Mouse (Mus musculus) cerebellum, postnatal 25 days (tissue): Measurements from ENCODE around the gene Stn1.

Experiments used
- DNase-seq, 2 experiments: peaks; one replicate each; pipeline ENCODE4 v3.0.0; 2021; ENCODE audit warnings: mixed read lengths in 2 of 2

Stn1 gene

DNA sequence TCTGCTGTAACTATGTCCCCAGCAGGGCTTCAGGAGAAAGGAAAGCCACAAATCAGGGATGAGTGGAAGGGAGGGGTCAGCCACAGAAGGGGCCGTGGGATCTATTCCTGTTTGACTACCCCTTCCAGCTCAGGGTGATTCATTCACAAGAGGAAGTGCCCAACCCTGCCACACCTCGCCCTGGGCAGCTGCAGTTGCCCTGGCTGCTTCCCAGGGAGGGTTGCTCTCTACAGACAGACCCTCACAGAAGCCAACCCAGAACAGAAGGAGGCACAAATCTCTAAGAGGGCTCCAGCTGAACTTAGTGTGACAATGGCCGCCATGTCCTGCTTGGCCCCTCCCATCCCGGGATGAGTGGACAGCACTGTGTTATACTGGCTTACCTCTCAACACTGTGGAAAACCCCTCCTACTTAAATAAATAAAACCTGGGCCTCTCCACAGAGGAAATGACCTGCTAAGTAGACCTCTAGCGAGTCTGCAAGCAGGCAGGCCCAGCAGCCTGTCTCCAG, 28.5 kb downstream of the Stn1 start:
- no peak for DNase-seq

DNA sequence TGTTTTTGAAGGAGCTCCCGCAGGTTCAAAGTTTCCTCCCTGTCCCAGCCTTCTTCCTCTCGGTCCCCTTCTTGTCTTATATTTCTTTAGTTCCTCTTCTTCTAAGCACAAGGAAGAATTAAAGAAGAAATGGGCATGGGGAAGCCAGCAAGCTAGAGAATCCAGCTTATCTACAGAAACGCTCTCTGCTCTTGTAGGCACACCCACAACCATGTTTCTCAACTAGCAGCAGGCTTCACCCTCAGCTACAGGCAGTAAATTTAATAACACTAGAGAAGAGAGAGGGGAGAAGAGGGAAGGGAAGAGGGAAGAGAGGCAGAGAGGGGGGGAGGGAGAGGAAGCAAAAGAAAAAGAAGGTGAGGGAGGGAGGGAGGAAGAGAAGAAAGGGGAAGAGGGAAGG, 29.1 kb downstream of the Stn1 start:
- no peak for DNase-seq

DNA sequence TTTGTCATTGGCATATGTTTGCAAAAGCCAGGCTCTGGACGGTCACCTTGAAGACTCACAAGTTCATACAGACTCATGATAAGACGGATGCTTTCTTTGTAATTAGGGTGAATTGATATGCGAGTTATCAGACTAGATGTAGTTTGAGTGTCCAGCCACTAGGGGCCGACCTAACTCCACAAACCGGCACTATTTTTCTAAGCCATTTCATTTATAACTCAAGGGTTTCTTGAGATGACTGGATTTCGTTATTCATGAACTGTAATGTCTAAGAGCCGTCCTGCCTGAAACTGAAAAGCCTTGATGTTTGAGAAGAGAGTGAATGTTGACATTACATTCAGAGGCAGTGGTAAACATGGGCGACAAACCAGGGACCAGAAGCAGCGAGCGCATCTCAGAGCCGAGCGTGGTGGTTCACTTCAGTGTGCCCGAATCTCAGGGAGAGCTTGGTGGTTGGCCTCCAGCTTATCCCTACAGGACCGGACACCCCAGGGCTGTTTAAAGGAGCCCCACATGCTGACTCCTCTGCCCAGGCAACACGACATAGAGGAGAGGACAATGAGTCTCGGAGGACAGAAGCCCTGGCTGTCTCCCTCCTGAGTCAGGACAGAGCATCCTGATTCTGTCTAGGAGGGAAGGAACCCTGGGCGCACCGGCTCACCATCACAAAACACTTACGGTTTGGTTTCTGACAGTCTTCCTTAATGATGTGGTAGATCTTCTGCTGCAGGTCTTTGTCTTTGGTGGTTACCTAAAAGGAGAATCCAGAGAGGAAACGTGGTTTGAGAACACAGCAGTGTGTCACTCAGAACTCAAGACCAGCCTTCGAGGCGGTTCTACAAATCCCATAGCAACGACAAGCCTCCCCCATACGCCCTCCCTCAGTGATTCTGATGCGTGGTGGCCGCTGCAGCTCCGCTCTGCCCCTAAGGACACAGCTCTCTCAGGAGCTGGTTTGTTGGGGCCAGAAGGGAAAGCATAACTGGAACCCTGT, 29.9 kb downstream of the Stn1 start:
- peak; percentile 68 to 79 for DNase-seq

GRCm38 (mm10) chr19:47503625-47504024, 33.7 kb downstream of the Stn1 start:
- no peak for DNase-seq

- no peak for DNase-seq
Observed at GRCm38 (mm10) chr19:47502563-47502962, 34.7 kb downstream of the Stn1 start.

DNA sequence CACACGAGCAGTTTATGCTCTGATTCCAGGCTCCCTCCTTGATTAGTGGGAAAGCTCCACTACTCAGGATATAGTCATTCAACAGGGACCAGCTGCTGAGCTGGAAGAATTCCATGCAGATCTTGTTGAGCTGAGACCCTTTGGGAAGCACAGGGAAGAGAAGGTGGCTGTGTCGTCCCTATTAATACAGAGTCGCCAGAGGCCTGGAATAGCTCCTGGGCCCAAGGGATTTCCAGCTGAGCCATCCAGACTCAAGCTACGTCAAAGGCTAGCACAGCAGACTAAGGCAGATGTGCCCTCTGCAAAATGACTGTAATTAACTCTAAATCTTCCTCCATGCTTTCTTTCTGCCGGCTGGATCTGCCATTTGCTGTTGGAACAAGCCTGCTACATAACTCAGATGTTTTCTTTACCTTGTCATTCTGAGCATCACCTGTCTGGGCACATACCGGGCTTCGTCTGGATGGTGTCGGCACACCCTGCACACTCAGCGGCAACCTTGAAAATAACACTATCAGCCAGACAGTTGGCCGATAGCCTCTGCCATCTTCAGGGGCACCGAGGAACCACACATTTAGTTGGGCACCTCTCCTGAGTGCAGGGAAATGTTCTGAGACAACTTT, 36.8 kb downstream of the Stn1 start:
- DNase-seq, result no peak

GRCm38 (mm10) chr19:47499841-47500240, 37.5 kb downstream of the Stn1 start:
- DNase-seq, result no peak

DNA sequence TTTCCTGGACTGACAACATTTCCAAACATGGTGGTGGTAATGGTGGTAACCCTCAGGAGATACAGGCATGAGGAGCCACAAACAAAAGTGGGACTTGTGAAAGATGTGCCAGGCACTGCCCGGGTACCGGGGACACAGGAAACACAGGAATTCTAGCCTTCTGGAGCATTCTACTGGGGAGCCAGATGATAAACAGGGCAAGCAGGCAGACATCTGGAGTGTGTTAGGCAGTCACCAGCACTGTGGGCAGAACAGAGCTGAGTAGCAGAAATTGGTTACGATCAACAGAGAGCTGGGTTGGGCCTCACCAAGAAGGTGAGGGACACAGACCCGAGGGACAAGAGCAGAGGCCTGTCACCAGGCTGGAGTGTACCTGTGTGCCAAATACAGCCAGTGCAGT, 38.4 kb downstream of the Stn1 start:
- DNase-seq, result no peak

DNA sequence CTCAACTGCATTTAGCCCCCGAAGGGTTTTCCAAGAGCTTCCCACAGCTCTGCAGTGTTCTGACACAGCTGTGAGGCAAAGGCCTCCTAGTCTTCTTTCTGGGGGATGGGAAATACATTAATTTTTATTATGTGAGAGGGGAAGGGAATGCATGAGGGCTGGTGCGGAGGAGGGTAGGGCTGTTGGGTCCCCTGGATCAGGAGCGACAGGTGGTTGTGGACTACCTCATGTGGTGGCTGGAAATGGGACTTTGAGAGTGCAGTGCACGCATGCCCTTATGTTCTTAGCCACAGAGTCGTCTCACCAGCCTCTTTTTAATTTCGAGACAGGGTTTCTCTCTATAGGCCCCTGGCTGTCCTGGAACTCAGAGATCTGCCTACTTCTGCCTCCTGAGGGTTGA, 39.6 kb downstream of the Stn1 start:
- DNase-seq, result no peak

DNA sequence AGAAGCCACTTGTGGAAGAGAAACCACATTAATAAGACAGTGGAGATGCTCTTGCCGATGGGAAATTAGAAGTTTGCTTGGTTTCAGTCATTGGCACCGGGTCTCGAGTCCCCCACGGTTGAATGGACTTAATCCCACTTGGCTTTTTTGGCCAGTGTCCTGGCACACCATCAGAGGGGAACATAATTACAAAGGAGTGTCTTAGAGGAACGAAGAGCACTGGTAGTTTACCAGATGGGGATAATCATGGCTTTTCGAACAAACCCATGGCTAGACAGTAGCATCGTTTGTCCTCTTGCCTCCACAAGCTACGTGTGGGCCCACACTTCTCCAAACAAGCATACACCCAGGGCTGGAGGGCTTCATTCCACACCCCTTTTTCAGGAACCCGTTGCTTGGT, 40.0 kb downstream of the Stn1 start:
- no peak for DNase-seq

- no peak for DNase-seq
Observed at GRCm38 (mm10) chr19:47493017-47493997, 44.0 kb downstream of the Stn1 start.

GRCm38 (mm10) chr19:47492422-47492821, 44.9 kb downstream of the Stn1 start:
- DNase-seq, result no peak

GRCm38 (mm10) chr19:47491853-47492252, 45.5 kb downstream of the Stn1 start:
- no peak for DNase-seq

GRCm38 (mm10) chr19:47489233-47489632, 48.1 kb downstream of the Stn1 start:
- DNase-seq, result no peak

DNA sequence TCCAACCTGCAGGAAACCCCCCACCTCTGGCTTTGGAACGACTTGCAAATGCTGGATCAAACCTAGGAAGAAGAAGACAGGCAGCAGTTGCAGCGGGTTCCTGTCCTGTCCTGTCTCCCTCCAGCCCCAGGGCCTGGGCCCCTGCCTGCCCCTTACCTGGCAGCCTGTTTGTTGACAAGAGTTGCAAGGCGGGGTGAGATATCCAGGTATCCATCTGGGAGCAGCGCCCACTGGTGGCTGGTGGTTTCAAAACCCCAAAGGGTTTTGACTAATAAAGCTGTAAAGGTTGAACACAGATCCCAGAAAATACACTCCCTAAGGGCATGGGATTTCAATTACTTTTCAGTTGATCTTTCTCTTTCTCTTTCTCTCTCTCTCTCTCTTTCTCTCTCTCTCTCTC, 49.1 kb downstream of the Stn1 start:
- no peak for DNase-seq

- no peak for DNase-seq
Observed at GRCm38 (mm10) chr19:47487572-47487971, 49.7 kb downstream of the Stn1 start.

DNA sequence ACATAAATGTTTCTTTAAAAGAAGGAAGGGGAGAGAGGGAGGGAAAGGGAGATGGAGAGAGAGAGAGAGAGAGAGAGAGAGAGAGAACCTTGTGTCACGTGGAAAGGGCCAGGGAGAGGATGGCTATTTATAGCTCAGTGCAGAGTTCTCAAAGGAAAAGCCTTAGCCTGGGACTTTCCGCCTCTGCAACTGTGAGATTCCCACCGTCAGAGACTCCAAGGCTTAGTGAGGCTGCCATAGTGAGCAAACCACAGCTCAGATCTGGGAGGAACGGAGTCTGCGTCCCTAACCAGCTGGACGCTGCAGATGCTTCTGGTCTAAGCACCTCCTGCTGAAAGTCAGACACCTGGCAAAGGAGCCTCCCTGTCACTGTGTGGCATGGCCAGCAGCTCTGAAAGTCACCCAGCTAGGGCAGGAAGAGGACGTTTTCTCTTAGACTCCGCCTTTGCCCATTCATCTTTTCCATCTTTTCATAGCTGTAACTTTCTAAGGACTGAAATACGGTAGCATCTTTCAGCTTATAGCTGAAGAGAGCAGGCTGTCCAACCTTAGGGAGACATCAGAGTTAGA, 51.2 kb downstream of the Stn1 start:
- DNase-seq, result no peak

DNA sequence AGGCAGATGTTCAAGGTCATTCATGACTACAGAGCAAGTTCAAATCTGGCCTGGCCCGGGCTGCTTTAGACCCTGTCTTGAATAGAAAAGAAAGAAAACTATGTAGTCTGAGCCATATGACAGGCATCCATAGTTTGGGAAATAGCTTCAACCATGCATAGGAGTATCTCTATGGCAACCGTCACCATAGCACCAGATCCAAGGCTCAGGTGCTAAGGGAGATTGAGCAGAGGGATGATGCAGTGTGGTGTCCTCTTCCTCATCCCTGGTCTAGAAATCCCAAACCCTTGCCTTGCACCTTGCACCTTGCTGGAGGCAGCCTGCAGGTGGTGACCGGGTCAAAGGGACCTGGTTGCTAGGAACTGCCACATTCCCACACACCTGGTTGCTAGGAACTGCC, 53.2 kb downstream of the Stn1 start:
- DNase-seq, result no peak

DNA sequence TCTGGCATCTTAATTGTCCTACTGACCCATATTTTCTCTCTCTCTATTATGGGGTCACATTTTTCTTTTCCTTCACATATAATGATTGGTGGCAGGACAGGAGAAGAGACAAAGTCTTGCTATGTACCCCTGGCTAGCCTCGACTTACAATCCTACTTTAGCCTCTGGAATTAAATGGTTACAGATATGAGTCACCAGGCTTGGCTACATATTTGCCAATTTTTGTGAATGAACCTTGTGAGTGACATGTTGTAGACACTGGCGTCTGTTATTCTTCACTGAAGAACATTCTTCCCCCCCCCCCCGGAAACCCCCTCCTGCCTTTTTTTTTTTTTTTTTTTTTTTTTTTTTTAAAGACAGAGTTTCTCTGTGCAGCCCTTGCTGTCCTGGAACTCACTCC, 54.0 kb downstream of the Stn1 start:
- no peak for DNase-seq

- DNase-seq, result no peak
Observed at GRCm38 (mm10) chr19:47473453-47473852, 63.9 kb downstream of the Stn1 start.

DNA sequence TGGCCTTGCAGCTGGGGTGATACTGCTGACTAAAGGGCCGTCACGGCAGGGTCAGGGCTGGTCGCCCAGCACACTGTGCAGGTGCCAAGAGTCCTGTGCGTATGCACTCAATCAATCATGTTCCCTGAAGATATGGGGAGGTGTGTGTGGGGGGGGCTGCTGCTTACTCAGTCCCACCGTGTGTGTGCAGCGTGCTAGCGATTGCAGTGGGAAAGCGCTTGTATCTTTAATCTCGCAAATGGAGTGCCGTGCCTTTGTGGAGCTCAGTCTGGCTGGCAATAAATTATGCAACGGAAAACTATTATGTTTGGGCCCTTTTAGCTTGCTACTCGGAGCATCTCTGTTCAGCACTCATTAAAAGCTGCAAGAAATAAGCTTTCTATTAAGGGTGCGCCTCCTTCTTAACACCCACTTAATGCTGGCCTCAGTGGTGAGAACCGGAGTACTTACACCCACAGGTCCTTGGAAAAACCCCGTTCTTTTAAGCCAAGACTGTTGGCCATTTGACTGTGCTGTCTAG, 64.4 kb downstream of the Stn1 start:
- DNase-seq, result no peak

DNA sequence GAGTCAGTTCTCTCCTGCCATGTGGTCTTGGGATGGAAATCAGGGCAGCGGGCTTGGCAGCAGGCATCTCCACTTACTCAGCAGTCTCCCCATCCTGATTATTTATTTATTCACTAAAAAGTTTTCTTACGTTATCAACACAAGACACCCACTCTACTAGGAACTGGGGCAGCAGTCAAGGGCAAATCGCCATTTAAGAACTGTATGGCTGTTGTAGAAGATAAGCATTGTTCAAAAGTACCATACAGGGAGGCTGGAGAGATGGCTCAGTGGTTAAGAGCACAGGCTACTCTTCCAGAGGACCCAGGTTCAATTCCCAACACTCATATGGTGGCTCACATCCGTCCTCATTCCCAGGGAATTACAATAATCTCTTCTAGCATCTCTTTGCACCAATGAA, 65.5 kb downstream of the Stn1 start:
- DNase-seq, result no peak
